Mouse (Mus musculus) c-Kit-negative CD71-positive TER-119-positive erythroid progenitor cells, embryonic 14.5 days (primary cell): ENCODE results near the gene Lgr6.

ENCODE experiments used
- DNase-seq: peaks from one replicate; pipeline ENCODE4 v3.0.0-alpha.2; 2013; ENCODE audit warnings: low read depth, low spot score

The Lgr6 gene

GRCm38 (mm10) chr1:135079021-135079420, 26.1 kb downstream of the Lgr6 start:
- no peak for DNase-seq

GRCm38 (mm10) chr1:135076470-135076869, 28.6 kb downstream of the Lgr6 start:
- DNase-seq = no peak

- no peak for DNase-seq
Observed at GRCm38 (mm10) chr1:135075270-135075669, 29.8 kb downstream of the Lgr6 start.

- no peak for DNase-seq
Observed at GRCm38 (mm10) chr1:135072643-135073042, 32.4 kb downstream of the Lgr6 start.

GRCm38 (mm10) chr1:135069841-135070240, 35.2 kb downstream of the Lgr6 start:
- no peak for DNase-seq

GRCm38 (mm10) chr1:135064525-135064924, 40.6 kb downstream of the Lgr6 start:
- DNase-seq = no peak

GRCm38 (mm10) chr1:135062936-135063335, 42.1 kb downstream of the Lgr6 start:
- DNase-seq = no peak

- no peak for DNase-seq
Observed at GRCm38 (mm10) chr1:135061300-135061699, 43.8 kb downstream of the Lgr6 start.

- DNase-seq = no peak
Observed at GRCm38 (mm10) chr1:135060174-135060573, 44.9 kb downstream of the Lgr6 start.

GRCm38 (mm10) chr1:135056901-135057300, 48.2 kb downstream of the Lgr6 start:
- DNase-seq = no peak

- DNase-seq = no peak
Observed at GRCm38 (mm10) chr1:135054121-135054520, 51.0 kb downstream of the Lgr6 start.

- DNase-seq = no peak
Observed at GRCm38 (mm10) chr1:135044439-135044838, 60.6 kb downstream of the Lgr6 start.

GRCm38 (mm10) chr1:135036297-135036696, 68.8 kb downstream of the Lgr6 start:
- DNase-seq = no peak

- DNase-seq = no peak
Observed at GRCm38 (mm10) chr1:135032658-135033057, 72.4 kb downstream of the Lgr6 start.

- no peak for DNase-seq
Observed at GRCm38 (mm10) chr1:135030121-135030520, 75.0 kb downstream of the Lgr6 start.

- DNase-seq = no peak
Observed at GRCm38 (mm10) chr1:135026275-135026674, 78.8 kb downstream of the Lgr6 start.

- no peak for DNase-seq
Observed at GRCm38 (mm10) chr1:135023583-135023982, 81.5 kb downstream of the Lgr6 start.

- no peak for DNase-seq
Observed at GRCm38 (mm10) chr1:135021936-135022335, 83.1 kb downstream of the Lgr6 start.

GRCm38 (mm10) chr1:135020970-135021369, 84.1 kb downstream of the Lgr6 start:
- no peak for DNase-seq

GRCm38 (mm10) chr1:135020281-135020940, 84.7 kb downstream of the Lgr6 start:
- DNase-seq = no peak

GRCm38 (mm10) chr1:135019775-135020167, 85.3 kb downstream of the Lgr6 start:
- no peak for DNase-seq

- no peak for DNase-seq
Observed at GRCm38 (mm10) chr1:135019087-135019774, 85.8 kb downstream of the Lgr6 start.

- no peak for DNase-seq
Observed at GRCm38 (mm10) chr1:135017656-135018015, 87.4 kb downstream of the Lgr6 start.
